Mouse (Mus musculus): ENCODE measurements at regions not wholly inside any gene's neighbourhood (a gene's known extent, or its start where the extent isn't known, plus 50 kb on each side); places are given as distances from the start of the nearest gene placed in this dataset.

- H3K9me3 ChIP-seq = no peaks in the 10 kb centered on the region
- no peaks in the 10 kb centered on the region for H3K27me3 ChIP-seq (ENCODE audit: poor library complexity, severe bottlenecking)
- no peak overlapping the region for H3K27ac ChIP-seq
- H3K4me3 ChIP-seq = no peak overlapping the region
- H3K4me1 ChIP-seq = no peaks in the 10 kb centered on the region
- whole genome bisulfite sequencing = 94% methylated on average over 1 of the region's 1 CpGs
- no peak for DNase-seq (ENCODE audit: extremely low spot score, low spot score)
- no peaks in the 10 kb centered on the region for H3K36me3 ChIP-seq (replicated peaks)
These were observed 82.7 kb upstream of the Foxq1 start for GRCm38 (mm10) chr13:31473275-31473674.

GRCm38 (mm10) chr13:31475845-31476244 is 80.1 kb upstream of the Foxq1 start:
- no peak for DNase-seq (ENCODE audit: extremely low spot score, low spot score)
- WGBS = 92% methylated on average over 3 of the region's 3 CpGs

GRCm38 (mm10) chr13:31477171-31477867 is 78.6 kb upstream of the Foxq1 start:
- no peaks in the 10 kb centered on the region for H3K27me3 ChIP-seq (ENCODE audit: poor library complexity, severe bottlenecking)
- WGBS = 74% methylated on average over 1 of the region's 1 CpGs
- no peak overlapping the region for H3K27ac ChIP-seq
- H3K9me3 ChIP-seq = no peaks in the 10 kb centered on the region
- H3K4me3 ChIP-seq = no peak overlapping the region
- no peak for DNase-seq (ENCODE audit: extremely low spot score, low spot score)
- no peaks in the 10 kb centered on the region for H3K4me1 ChIP-seq
- no peaks in the 10 kb centered on the region for H3K36me3 ChIP-seq (replicated peaks)

More at GRCm38 (mm10) chr13:31475845-31476244, 80.1 kb upstream of the Foxq1 start:
- Histone ChIP-seq H3K27me3 (ENCODE audit: poor library complexity, severe bottlenecking) (no peaks in the 10 kb centered on the region), H3K4me1 (no peaks in the 10 kb centered on the region), H3K4me3 (no peak overlapping the region), H3K27ac (no peak overlapping the region), H3K36me3 (replicated peaks) (no peaks in the 10 kb centered on the region), H3K9me3 (no peaks in the 10 kb centered on the region)

GRCm38 (mm10) chr13:31481105-31481844 is 74.7 kb upstream of the Foxq1 start:
- Histone ChIP-seq H3K27ac (no peak overlapping the region), H3K4me1 (no peaks in the 10 kb centered on the region), H3K4me3 (no peak overlapping the region), H3K9me3 (no peaks in the 10 kb centered on the region), H3K36me3 (replicated peaks) (no peaks in the 10 kb centered on the region), H3K27me3 (ENCODE audit: poor library complexity, severe bottlenecking) (no peaks in the 10 kb centered on the region)
- WGBS = 86% methylated on average over 7 of the region's 7 CpGs
- no peak for DNase-seq (ENCODE audit: extremely low spot score, low spot score)

- WGBS = 81% methylated on average over 3 of the region's 3 CpGs
- H3K27ac ChIP-seq = no peak overlapping the region
- H3K4me1 ChIP-seq = no peaks in the 10 kb centered on the region
- DNase-seq (ENCODE audit: extremely low spot score, low spot score) = no peak
- no peaks in the 10 kb centered on the region for H3K36me3 ChIP-seq (replicated peaks)
- H3K9me3 ChIP-seq = no peaks in the 10 kb centered on the region
- H3K4me3 ChIP-seq = no peak overlapping the region
- H3K27me3 ChIP-seq (ENCODE audit: poor library complexity, severe bottlenecking) = no peaks in the 10 kb centered on the region
These were observed 69.6 kb upstream of the Foxq1 start for GRCm38 (mm10) chr13:31486373-31486772.

- Histone ChIP-seq H3K36me3 (replicated peaks) (no peaks in the 10 kb centered on the region), H3K4me3 (no peak overlapping the region), H3K4me1 (no peaks in the 10 kb centered on the region), H3K27ac (no peak overlapping the region), H3K9me3 (no peaks in the 10 kb centered on the region), H3K27me3 (ENCODE audit: poor library complexity, severe bottlenecking) (no peaks in the 10 kb centered on the region)
- no peak for DNase-seq (ENCODE audit: extremely low spot score, low spot score)
These were observed 67.7 kb upstream of the Foxq1 start for GRCm38 (mm10) chr13:31488186-31488585.

- Histone ChIP-seq H3K36me3 (replicated peaks) (no peaks in the 10 kb centered on the region), H3K27ac (no peak overlapping the region), H3K27me3 (ENCODE audit: poor library complexity, severe bottlenecking) (no peaks in the 10 kb centered on the region), H3K4me3 (no peak overlapping the region), H3K4me1 (no peaks in the 10 kb centered on the region), H3K9me3 (no peaks in the 10 kb centered on the region)
- no peak for DNase-seq (ENCODE audit: extremely low spot score, low spot score)
- 94% methylated on average over 10 of the region's 10 CpGs for WGBS
These were observed 52.7 kb upstream of the Foxq1 start for GRCm38 (mm10) chr13:31503191-31503590.

- no peaks in the 10 kb centered on the region for H3K27me3 ChIP-seq (ENCODE audit: poor library complexity, severe bottlenecking)
- H3K4me1 ChIP-seq = no peaks in the 10 kb centered on the region
- H3K4me3 ChIP-seq = no peak overlapping the region
- H3K27ac ChIP-seq = no peak overlapping the region
- WGBS = 86% methylated on average over 11 of the region's 11 CpGs
- DNase-seq (ENCODE audit: extremely low spot score, low spot score) = no peak
- H3K9me3 ChIP-seq = no peaks in the 10 kb centered on the region
- H3K36me3 ChIP-seq (replicated peaks) = no peaks in the 10 kb centered on the region
These were observed 52.1 kb upstream of the Foxq1 start for GRCm38 (mm10) chr13:31503832-31504231.

GRCm38 (mm10) chr13:31504316-31504715 is 51.6 kb upstream of the Foxq1 start:
- Histone ChIP-seq H3K9me3 (no peaks in the 10 kb centered on the region), H3K4me3 (no peak overlapping the region), H3K27me3 (ENCODE audit: poor library complexity, severe bottlenecking) (no peaks in the 10 kb centered on the region), H3K27ac (no peak overlapping the region), H3K4me1 (no peaks in the 10 kb centered on the region), H3K36me3 (replicated peaks) (no peaks in the 10 kb centered on the region)
- no peak for DNase-seq (ENCODE audit: extremely low spot score, low spot score)
- 93% methylated on average over 6 of the region's 7 CpGs for WGBS

GRCm38 (mm10) chr13:31505386-31505785 is 50.5 kb upstream of the Foxq1 start:
- Histone ChIP-seq H3K9me3 (no peaks in the 10 kb centered on the region), H3K27ac (no peak overlapping the region), H3K36me3 (replicated peaks) (no peaks in the 10 kb centered on the region), H3K4me1 (no peaks in the 10 kb centered on the region), H3K4me3 (no peak overlapping the region), H3K27me3 (ENCODE audit: poor library complexity, severe bottlenecking) (no peaks in the 10 kb centered on the region)
- 93% methylated on average over 10 of the region's 10 CpGs for WGBS
- no peak for DNase-seq (ENCODE audit: extremely low spot score, low spot score)
